Mouse (Mus musculus) layer of hippocampus, postnatal 14 days (tissue): ENCODE data around the gene Pisd. TPM values are rescaled to one million over a fixed set of nuclear protein-coding genes. Genes with fewer than 3 reads are reported as not detected.
"Not testable (repeated sequence)": the region's sequence is repeated elsewhere in the genome, so short reads cannot be mapped to it uniquely, and the experiment has no call there.

Experiments
- DNase-seq, 2 experiments: peaks; one replicate each; pipeline ENCODE4 v3.0.0; 2021 to 2022; ENCODE audit warnings: low spot score in 2 of 2, mixed read lengths in 1 of 2
- long read RNA-seq, 2 experiments: library from polyadenylated mRNA; stranded (forward); transcript quantifications; one replicate each; pipeline ENCODE4 v2.0.0; 2021
- total RNA-seq, 2 experiments: library from RNA; stranded (reverse); gene quantifications; 2 replicates each; pipeline ENCODE4 v1.2.3; 2021

The Pisd gene
- total RNA-seq = 10 to 100 TPM; 57.4 to 60.3 TPM
- long read RNA-seq, experiment 1, transcript Pisd-201 (8 exons, 2,183 nt) = major isoform, 64 of 160 reads
- long read RNA-seq, experiment 1, transcript Pisd-207 (7 exons, 2,084 nt) = minor isoform, 7 of 160 reads
- long read RNA-seq, experiment 1, partial matches to known transcripts = 12 of 160 reads
- long read RNA-seq, experiment 1, other reads (novel, unspliced or antisense) = 77 of 160 reads
- long read RNA-seq, experiment 2, transcript Pisd-201 (8 exons, 2,183 nt) = major isoform, 78 of 289 reads
- long read RNA-seq, experiment 2, partial matches to known transcripts = 10 of 289 reads
- long read RNA-seq, experiment 2, other reads (novel, unspliced or antisense) = 196 of 289 reads

GRCm38 (mm10) chr5:32785313-32785915 lies at the start of gene Pisd:
Pisd (minus strand) TSS chr5:32785646.
- peak; percentile 93 to 96 for DNase-seq

- DNase-seq = no peak
These were observed 49.1 kb upstream of the Pisd start for GRCm38 (mm10) chr5:32834497-32834896.

- peak in 1 of 2 experiments; percentile 48 for DNase-seq
These were observed 44.6 kb upstream of the Pisd start for GRCm38 (mm10) chr5:32830054-32830453.

GRCm38 (mm10) chr5:32828766-32829165 lies 43.3 kb upstream of the Pisd start:
- peak in 1 of 2 experiments; percentile 54 for DNase-seq

GRCm38 (mm10) chr5:32827009-32827408 lies 41.6 kb upstream of the Pisd start, which contains the start of gene Gm20671:
Gm20671 (minus strand) TSS chr5:32827109.
- no peak for DNase-seq

GRCm38 (mm10) chr5:32820471-32820870 lies 35.0 kb upstream of the Pisd start:
- DNase-seq = peak; percentile 19 to 55

- DNase-seq = no peak
These were observed 29.9 kb upstream of the Pisd start for GRCm38 (mm10) chr5:32815396-32815795.

- not testable (repeated sequence) for DNase-seq
These were observed 1.0 kb upstream of the Pisd start for GRCm38 (mm10) chr5:32786454-32786853.

- no peak for DNase-seq
These were observed 720 bp downstream of the Pisd start for GRCm38 (mm10) chr5:32784726-32785125.

GRCm38 (mm10) chr5:32781596-32781995 lies 3.9 kb downstream of the Pisd start:
- no peak for DNase-seq

GRCm38 (mm10) chr5:32778168-32778567 lies 7.3 kb downstream of the Pisd start:
- DNase-seq = no peak

- no peak for DNase-seq
These were observed 13.1 kb downstream of the Pisd start for GRCm38 (mm10) chr5:32772361-32772760.

GRCm38 (mm10) chr5:32767636-32768373 lies 17.6 kb downstream of the Pisd start:
- no peak for DNase-seq

- no peak for DNase-seq
These were observed 18.4 kb downstream of the Pisd start for GRCm38 (mm10) chr5:32767004-32767403.

GRCm38 (mm10) chr5:32761566-32762140 lies 23.8 kb downstream of the Pisd start:
- no peak for DNase-seq

- no peak for DNase-seq
These were observed 24.7 kb downstream of the Pisd start for GRCm38 (mm10) chr5:32760787-32761186.

GRCm38 (mm10) chr5:32760352-32760751 lies 25.1 kb downstream of the Pisd start:
- not testable (repeated sequence) for DNase-seq

- DNase-seq = no peak
These were observed 25.8 kb downstream of the Pisd start for GRCm38 (mm10) chr5:32759662-32760061.

- DNase-seq = no peak
These were observed 29.3 kb downstream of the Pisd start for GRCm38 (mm10) chr5:32756141-32756540.

- DNase-seq = peak in 1 of 2 experiments; percentile 22
These were observed 33.7 kb downstream of the Pisd start for GRCm38 (mm10) chr5:32751736-32752135.

- DNase-seq = no peak
These were observed 36.5 kb downstream of the Pisd start for GRCm38 (mm10) chr5:32748936-32749335.
